Mouse (Mus musculus) left cerebral cortex, adult 2 months (tissue): Measurements from ENCODE around the gene Ercc6. TPM values are rescaled to one million over a fixed set of nuclear protein-coding genes. Genes with fewer than 3 reads are reported as not detected.

Experiments
- DNase-seq, 2 experiments: peaks; one replicate each; pipeline ENCODE4 v3.0.0; 2021 to 2022; ENCODE audit warnings: low spot score in 2 of 2, mixed read lengths in 1 of 2; ENCODE audit errors: extremely low spot score in 1 of 2
- H3K27ac ChIP-seq: fragments of 200-600 bp; 2 replicates; pipeline ENCODE4 v1.8.1; 2022
- H3K4me3 ChIP-seq: fragments of 200-600 bp; 2 replicates; pipeline ENCODE4 v1.8.1; 2022
- CTCF ChIP-seq: fragments of 200-600 bp; IDR thresholded peaks from 2 replicates; pipeline ENCODE4 v1.8.1; 2022; ENCODE audit warnings: antibody characterized with exemption, mild to moderate bottlenecking, moderate library complexity
- intact Hi-C: fragments of 180-260 bp; cut with DNase I; formaldehyde crosslinking; loops from one replicate; pipeline ENCODE4 v1.15.1; 2025
- total RNA-seq, 2 experiments: library from RNA; stranded (reverse); gene quantifications; 2 replicates each; pipeline ENCODE4 v1.2.3; 2021

Ercc6 gene
- total RNA-seq, 2 experiments from 2014 or later, result 21.5 to 23.3 TPM

DNA sequence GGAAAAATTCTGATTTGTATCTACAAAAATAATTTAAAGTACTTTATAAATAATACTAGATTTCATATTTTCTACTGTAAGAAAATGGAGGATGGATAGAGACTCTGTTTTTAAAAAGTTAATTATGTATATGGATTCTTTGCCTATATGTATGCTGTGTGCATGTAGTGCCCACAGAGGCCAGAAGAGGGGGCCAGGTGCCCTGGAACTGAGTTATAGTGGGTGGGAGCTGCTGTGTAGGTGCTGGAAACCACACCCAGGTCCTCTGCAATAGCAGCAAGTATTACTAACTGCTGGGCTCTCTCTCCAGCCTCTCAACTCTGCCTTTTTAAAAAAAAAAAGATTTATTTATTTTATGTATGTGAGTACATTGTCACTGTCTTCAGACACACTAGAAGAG is 29.8 kb downstream of the Ercc6 start:
- no peak overlapping the region for H3K27ac ChIP-seq
- intact Hi-C loops, result no loop called here
- TF ChIP-seq CTCF, result no peak; the same call in none of the 2 replicates
- no peak for DNase-seq
- H3K4me3 ChIP-seq, result no peak overlapping the region

- intact Hi-C loops, result no loop called here
- Histone ChIP-seq H3K4me3 (no peak overlapping the region), H3K27ac (no peak overlapping the region)
- DNase-seq, result no peak
- no peak for TF ChIP-seq CTCF
Measured at GRCm38 (mm10) chr14:32546676-32547075, 33.4 kb downstream of the Ercc6 start.

GRCm38 (mm10) chr14:32551854-32552253 is 38.5 kb downstream of the Ercc6 start:
- intact Hi-C loops, result no loop called here

GRCm38 (mm10) chr14:32553198-32553903 is 40.0 kb downstream of the Ercc6 start:
- no peak overlapping the region for H3K27ac ChIP-seq
- intact Hi-C loops, result no loop called here
- DNase-seq, result no peak
- TF ChIP-seq CTCF, result no peak
- no peak overlapping the region for H3K4me3 ChIP-seq

More at GRCm38 (mm10) chr14:32551854-32552253, 38.5 kb downstream of the Ercc6 start:
- DNase-seq, result no peak
- Histone ChIP-seq H3K27ac (no peak overlapping the region), H3K4me3 (no peak overlapping the region)
- peak; percentile 41 for TF ChIP-seq CTCF

GRCm38 (mm10) chr14:32554860-32555526 is 41.7 kb downstream of the Ercc6 start:
- no peak overlapping the region for H3K4me3 ChIP-seq
- TF ChIP-seq CTCF, result no peak
- H3K27ac ChIP-seq, result no peak overlapping the region
- intact Hi-C loops, result no loop called here
- DNase-seq, result no peak

DNA sequence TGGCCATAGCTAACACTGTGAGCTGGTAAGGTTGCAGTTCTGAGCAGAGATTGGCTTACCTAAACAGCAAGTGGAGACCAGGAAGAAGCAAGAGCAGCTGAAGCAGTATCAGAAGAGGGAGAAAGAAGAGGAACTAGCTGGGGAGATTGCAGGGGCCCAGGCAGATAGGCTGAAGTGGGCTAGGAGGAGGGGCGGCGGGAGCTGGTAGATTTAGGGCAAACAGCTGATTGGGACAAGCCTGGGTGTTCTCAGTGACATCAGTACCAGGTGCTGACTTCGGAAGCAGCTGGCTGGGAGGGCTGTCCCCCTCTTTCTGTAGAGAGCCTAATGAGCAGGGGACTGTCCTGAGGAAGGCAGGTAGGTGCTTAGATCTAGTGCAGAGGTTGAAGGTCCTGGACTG is 48.1 kb downstream of the Ercc6 start:
- no peak for TF ChIP-seq CTCF
- DNase-seq, result no peak
- H3K27ac ChIP-seq, result no peak overlapping the region
- H3K4me3 ChIP-seq, result no peak overlapping the region
- intact Hi-C loops, result no loop called here

DNA sequence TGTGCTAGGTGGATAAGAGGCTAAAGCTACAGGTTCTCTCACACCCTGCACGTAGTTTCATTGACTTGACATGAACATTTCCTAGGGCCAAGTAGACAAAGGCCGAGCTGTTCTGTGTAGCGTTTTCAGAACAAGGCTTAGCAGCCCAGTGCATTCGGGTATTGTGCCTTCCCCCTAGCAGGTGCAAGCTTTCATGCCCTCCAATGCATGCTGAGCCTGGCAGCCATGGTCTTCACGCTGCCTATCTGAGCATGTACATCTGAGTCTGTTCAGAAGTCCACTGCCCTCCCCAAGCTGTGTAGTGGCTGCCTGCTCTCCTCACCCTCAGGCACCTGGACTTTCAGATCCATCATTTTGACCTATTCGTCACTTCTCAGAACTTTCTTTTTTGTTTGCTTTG is 50.3 kb downstream of the Ercc6 start:
- H3K4me3 ChIP-seq, result no peak overlapping the region
- H3K27ac ChIP-seq, result no peak overlapping the region
- no peak for TF ChIP-seq CTCF
- DNase-seq, result no peak
- intact Hi-C loops, result no loop called here

DNA sequence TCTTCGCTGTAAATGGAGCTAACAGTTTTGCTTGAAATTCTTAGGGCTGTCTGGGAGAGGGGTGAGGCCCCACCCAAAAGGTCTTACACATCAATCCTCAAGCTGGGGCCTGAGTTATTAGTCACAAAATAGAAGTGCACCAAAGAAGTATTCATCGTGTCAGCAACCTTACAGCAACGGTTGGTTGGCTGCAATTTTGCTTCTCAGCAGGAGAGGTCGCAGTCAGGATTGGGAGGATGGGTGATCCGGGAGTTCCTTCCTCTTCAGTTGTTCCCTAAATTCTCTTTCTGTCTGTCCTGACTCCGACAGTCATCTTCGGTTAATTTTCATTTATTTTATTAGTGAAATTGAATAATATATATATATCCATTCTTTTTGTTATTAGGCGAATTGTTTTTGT is 59.2 kb downstream of the Ercc6 start:
- H3K4me3 ChIP-seq, result no peak overlapping the region
- TF ChIP-seq CTCF, result peak; percentile 40
- intact Hi-C loops, result no loop called here
- no peak for DNase-seq
- no peak overlapping the region for H3K27ac ChIP-seq

GRCm38 (mm10) chr14:32578420-32578819 is 65.1 kb downstream of the Ercc6 start:
- H3K27ac ChIP-seq, result no peak overlapping the region
- no peak for DNase-seq
- intact Hi-C loops, result no loop called here
- no peak overlapping the region for H3K4me3 ChIP-seq
- TF ChIP-seq CTCF, result no peak

DNA sequence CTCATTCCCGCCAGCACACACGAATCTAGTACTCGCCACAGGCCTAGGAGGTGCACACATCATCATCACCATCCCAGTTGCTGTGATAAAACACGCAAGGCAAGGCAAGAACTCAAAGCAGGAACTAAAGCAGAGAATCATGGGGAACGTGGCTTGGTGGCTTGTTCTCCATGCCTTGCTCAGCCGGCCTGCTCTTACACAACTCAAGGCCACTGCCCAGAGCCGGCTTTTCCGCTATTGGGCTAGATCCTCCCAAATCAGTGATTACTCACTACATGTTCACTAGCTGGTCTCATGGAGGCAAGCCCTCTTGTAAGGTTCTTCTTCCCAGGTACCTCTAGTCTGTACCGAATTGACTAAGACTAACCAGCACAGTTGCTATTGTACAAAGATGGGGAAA is 70.4 kb downstream of the Ercc6 start:
- DNase-seq, result no peak
- intact Hi-C loops, result no loop called here
- no peak for TF ChIP-seq CTCF
- H3K27ac ChIP-seq, result no peak overlapping the region
- H3K4me3 ChIP-seq, result no peak overlapping the region

GRCm38 (mm10) chr14:32587013-32587784 is 73.9 kb downstream of the Ercc6 start:
- H3K4me3 ChIP-seq, result no peak overlapping the region
- H3K27ac ChIP-seq, result no peak overlapping the region
- TF ChIP-seq CTCF, result peak; percentile 81
- DNase-seq, result peak; percentile 56 to 70
- intact Hi-C loops, result loop anchor here (2.0 kb wide), 1 partner anchor 52 kb away; no protein-coding TSS in a partner anchor

DNA sequence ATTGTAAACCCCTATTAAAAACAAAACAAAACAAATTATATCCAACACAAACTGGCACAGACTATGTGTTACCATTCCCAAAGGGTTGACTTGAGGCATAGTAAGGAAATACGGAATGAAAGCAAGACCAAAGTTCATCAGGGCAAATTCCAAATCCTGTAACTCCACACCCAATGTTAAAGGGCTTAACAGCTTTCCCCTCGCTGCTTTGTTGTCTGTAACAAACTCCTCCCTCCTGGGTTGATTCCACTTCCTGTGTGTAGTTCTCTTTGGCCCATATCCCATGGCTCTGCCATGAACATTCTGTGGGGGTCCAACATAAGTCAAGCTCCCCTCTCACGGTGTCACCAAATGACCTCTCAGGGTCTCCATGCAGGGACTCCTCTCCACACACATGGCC is 77.1 kb downstream of the Ercc6 start:
- Histone ChIP-seq H3K27ac (no peak overlapping the region), H3K4me3 (no peak overlapping the region)
- intact Hi-C loops, result no loop called here
- TF ChIP-seq CTCF, result no peak
- no peak for DNase-seq
